Mouse (Mus musculus) cerebellum, adult 2 months (tissue): ENCODE measurements at regions not wholly inside any gene's neighbourhood (a gene's known extent, or its start where the extent isn't known, plus 50 kb on each side); places are given as distances from the start of the nearest gene placed in this dataset.

ENCODE experiments used
- DNase-seq, 2 experiments: peaks; one replicate each; pipeline ENCODE4 v3.0.0; 2021
- H3K27ac ChIP-seq: fragments of 200-500 bp; 2 replicates; pipeline ENCODE4 v1.5.1; 2012; ENCODE audit warnings: low read length, control low read depth, inconsistent platforms; ENCODE audit not compliant: insufficient read depth
- H3K27me3 ChIP-seq: fragments of 200-500 bp; 2 replicates; pipeline ENCODE4 v1.6.1; 2012; ENCODE audit warnings: inconsistent platforms, mild to moderate bottlenecking, low read length, moderate library complexity; ENCODE audit not compliant: control insufficient read depth, insufficient read depth
- H3K4me1 ChIP-seq: fragments of 200-500 bp; 2 replicates; pipeline ENCODE4 v1.6.1; 2011; ENCODE audit warnings: low read length; ENCODE audit not compliant: control insufficient read depth, insufficient read depth
- H3K4me3 ChIP-seq: fragments of 200-500 bp; replicated peaks from 2 replicates; pipeline ENCODE3; 2011; ENCODE audit warnings: mild to moderate bottlenecking, low read depth, low read length, control low read depth; ENCODE audit not compliant: insufficient read depth
- CTCF ChIP-seq: fragments of 200-500 bp; IDR thresholded peaks from 2 replicates; pipeline ENCODE4 v1.5.1; 2011; ENCODE audit warnings: low read depth, mild to moderate bottlenecking, control low read depth, low read length, moderate library complexity, borderline replicate concordance; ENCODE audit not compliant: insufficient read depth
- POLR2A ChIP-seq: fragments of 200-500 bp; IDR thresholded peaks from 2 replicates; pipeline ENCODE4 v1.6.1; 2011; ENCODE audit warnings: low read length, control low read depth, borderline replicate concordance; ENCODE audit not compliant: insufficient read depth
- WGBS: fragments of 180-500 bp; shearing (Covaris S2); methylation state at CpG from one replicate; pipeline ENCODE4 v1.1.7; 2018; 5-methylcytosine and 5-hydroxymethylcytosine counted together

DNA sequence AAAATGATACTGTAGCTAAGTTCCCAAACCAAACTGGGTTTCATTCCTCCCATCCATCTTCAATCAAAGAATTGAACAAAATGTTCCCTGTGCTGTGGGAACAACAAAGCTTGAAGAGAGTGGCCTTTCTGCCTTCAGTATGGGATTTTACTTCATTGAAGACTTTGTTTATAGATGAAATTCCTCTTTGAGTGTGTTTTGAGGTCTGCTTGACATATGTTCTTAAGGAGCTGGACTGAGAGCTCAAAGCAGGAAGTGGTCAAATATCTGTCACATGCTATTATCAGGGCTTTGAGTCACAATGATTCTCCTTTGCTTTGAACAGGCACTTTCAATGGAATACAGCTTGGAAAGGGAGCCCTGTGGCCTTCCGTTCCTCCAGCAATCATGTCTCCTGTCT, 105.2 kb upstream of the Ccdc122 start:
- Histone ChIP-seq H3K4me1 (no peaks in the 10 kb centered on the region; the same call in 1 of the 2 replicates), H3K4me3 (no peak overlapping the region), H3K27me3 (no peaks in the 10 kb centered on the region), H3K27ac (no peak overlapping the region)
- DNase-seq = no peak
- TF ChIP-seq CTCF (no peak), POLR2A (no peak)
- 91% methylated on average over 1 of the region's 1 CpGs for WGBS

DNA sequence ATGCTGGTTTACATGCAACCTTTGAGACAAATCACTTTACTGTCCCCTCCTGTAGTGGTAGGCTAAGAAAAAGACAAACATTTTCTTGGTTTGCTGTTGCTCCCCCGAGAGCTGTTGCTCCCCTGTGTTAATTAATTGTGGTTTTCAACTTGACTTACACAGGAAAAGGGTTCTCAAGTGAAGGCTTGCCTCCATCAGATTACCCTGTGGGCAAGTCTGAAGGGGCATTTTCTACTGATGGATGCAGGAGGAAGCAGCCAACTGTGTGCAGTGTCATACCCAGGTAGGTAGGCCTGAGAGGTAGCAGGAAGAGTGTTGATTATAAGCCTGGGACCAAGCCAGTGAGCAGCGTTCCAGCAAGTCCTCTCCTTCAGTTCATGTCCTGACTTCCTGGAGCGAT, 107.0 kb upstream of the Ccdc122 start:
- no peak overlapping the region for H3K4me3 ChIP-seq
- H3K27me3 ChIP-seq = no peaks in the 10 kb centered on the region
- 50% methylated on average over 3 of the region's 3 CpGs for WGBS
- no peak for TF ChIP-seq POLR2A
- TF ChIP-seq CTCF = no peak
- no peak for DNase-seq
- H3K27ac ChIP-seq = no peak overlapping the region
- H3K4me1 ChIP-seq = no peaks in the 10 kb centered on the region

DNA sequence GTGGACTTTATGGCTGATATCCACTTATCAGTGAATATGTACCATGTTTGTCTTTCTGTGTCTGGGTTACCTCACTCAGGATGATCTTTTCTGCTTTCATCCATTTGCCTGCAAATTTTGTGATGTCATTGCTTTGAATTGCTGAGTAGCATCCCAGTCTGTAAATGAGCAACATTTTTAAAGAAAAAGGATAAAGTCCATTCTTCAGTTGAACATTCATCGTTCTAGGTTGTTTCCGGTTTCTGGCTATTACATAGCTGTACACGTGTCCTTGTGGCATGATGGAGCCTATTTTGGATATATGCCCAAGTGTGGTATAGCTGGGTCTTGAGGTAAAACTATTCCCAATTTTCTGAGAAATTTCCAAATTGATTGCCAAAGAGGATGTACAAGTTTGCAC, 107.9 kb upstream of the Ccdc122 start:
- 96% methylated on average over 3 of the region's 3 CpGs for WGBS
- Histone ChIP-seq H3K27me3 (no peaks in the 10 kb centered on the region), H3K4me3 (no peak overlapping the region), H3K27ac (no peak overlapping the region), H3K4me1 (no peaks in the 10 kb centered on the region)
- TF ChIP-seq POLR2A (no peak), CTCF (no peak)
- no peak for DNase-seq

DNA sequence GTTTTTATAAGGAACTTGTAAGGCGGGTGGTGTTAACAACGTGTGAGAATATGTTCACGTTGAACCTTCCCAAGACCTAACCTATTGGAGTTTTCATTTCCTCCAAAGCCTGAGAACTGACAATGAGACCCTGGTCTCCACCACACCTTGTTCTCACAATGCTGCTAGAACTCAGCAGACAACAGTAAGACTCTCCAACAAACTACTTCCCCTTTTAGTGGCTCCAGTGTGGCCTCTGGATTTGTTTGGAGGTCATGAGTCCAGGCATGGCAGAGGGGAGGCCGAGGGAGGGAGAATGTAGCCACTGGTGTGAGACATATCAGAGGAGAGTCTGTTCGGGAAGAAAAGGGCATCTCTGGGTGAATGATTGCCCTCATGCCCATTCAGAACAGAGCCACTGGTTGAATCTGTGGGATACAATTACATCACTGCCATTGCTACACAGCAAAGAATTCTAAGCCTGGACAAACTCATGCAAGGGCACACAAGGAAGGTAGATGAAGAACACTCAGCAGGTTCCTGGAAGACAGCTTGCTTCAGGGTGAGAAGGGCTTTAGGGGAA, 109.2 kb upstream of the Ccdc122 start:
- no peaks in the 10 kb centered on the region for H3K27me3 ChIP-seq
- 83% methylated on average over 5 of the region's 5 CpGs for WGBS
- H3K4me1 ChIP-seq = no peaks in the 10 kb centered on the region
- H3K27ac ChIP-seq = no peak overlapping the region
- H3K4me3 ChIP-seq = no peak overlapping the region
- TF ChIP-seq POLR2A (no peak), CTCF (no peak)
- no peak for DNase-seq

DNA sequence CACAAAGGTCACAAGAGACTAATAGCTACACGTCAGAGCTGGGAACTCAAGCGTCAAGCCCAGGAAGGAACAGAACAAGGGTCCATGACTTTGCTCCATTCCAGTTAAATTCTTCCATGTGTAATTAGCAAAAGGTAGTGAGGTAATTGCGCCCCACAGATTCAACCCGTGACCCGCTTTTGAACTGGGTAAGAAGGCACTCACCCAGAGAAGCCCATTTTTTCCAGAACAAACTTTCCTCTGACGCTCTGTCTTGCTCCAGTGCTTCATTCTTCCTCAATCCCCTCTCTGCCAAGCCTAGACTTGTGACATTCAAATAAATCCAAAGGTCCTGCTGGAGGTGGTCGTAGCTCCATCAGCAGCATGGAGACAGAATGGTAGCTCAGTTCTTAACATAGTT, 110.2 kb upstream of the Ccdc122 start:
- 92% methylated on average over 7 of the region's 7 CpGs for WGBS
- TF ChIP-seq POLR2A (no peak), CTCF (no peak)
- no peak for DNase-seq

DNA sequence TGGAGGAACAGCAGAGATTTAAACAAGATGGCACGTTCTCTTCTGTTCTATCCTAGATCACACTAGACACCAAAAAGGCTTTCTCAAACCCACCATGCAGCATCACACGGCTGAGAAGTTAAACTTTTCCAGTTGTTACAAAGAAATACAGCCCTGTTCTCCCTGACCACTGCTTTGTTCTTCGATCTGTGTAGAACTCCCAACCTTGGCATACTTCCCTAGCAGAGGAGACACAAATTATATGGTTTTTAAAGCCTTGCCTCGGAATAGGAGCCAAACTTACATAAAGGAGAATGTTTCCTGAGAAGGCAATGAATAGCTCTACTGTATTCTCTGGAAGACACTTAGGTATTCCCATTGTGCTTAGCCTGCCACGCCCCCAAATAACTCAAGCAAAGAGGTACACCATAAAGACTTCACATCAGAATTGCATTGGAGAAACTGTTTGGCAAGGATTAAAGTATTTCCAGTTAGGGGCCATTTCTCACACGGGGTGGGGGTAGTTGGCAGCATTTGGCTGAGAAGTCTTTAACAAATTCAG, 114.1 kb upstream of the Ccdc122 start:
- no peak overlapping the region for H3K4me3 ChIP-seq
- no peaks in the 10 kb centered on the region for H3K4me1 ChIP-seq
- 56% methylated on average over 6 of the region's 6 CpGs for WGBS
- H3K27me3 ChIP-seq = no peaks in the 10 kb centered on the region
- no peak overlapping the region for H3K27ac ChIP-seq
- DNase-seq = no peak
- TF ChIP-seq POLR2A (no peak), CTCF (no peak)

More for the DNA sequence above, 110.2 kb upstream of the Ccdc122 start:
- no peak overlapping the region for H3K4me3 ChIP-seq
- no peaks in the 10 kb centered on the region for H3K27me3 ChIP-seq
- H3K27ac ChIP-seq = no peak overlapping the region
- H3K4me1 ChIP-seq = no peaks in the 10 kb centered on the region

DNA sequence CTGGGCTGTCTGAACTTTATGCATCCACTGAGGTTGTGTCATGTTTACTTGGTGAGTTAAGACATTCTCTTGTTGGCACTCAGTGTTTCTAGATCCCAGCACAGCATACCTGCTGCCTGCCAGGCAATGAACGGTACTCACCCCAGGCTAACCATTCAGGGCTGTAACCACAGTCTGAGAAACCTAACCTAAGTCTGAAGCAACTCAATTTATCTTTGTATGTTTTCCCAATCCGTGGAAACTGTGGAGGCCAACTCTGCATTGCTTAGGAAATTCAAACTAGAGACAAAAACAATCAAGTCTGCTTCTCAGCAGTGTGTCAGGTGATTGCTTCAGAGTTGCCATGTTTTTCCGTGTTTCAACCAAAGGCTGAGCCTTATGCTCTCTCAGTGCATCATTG, 118.5 kb upstream of the Ccdc122 start:
- Histone ChIP-seq H3K27ac (no peak overlapping the region), H3K4me1 (no peaks in the 10 kb centered on the region), H3K4me3 (no peak overlapping the region), H3K27me3 (no peaks in the 10 kb centered on the region)
- no peak for DNase-seq
- TF ChIP-seq POLR2A (no peak), CTCF (no peak)
- 77% methylated on average over 3 of the region's 3 CpGs for WGBS

DNA sequence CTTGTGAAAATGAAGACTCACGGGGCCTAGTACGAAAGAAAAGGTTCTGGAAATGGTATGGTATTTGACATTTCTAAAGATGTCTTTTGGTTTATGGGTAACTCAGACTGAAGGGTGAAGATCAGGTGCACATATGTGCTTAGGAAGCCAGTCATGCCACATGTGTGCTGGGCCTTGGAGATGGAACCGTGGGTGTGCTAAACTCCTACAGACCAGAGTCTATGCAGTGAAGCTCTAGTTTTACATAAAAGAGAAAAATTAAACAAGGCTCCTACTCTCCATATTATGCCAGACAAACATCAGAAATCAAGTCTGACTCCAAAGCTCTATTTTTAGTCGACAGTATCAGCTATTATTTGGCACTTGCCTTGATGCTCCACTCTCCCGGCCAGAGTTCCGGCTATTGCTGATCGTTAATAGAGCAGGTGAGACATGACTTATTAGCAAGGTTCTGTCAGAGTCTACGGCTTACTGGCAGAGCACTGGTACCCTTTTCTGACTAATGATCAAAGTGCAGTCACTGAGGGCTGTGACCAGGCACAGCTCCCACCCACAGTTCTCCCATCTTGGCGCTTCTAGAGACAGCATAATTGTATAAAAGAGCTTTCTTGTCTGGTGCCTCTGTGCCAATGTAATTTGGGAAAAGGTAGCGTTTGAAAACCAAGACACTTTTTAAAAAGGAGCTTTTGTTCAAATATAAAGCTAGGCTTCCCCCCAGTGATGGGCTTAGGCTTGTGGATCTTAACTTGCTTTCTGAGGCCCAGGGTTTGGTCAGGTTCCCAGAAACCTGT, 119.2 kb upstream of the Ccdc122 start:
- no peak overlapping the region for H3K27ac ChIP-seq
- TF ChIP-seq CTCF = no peak
- no peak for TF ChIP-seq POLR2A
- H3K27me3 ChIP-seq = no peaks in the 10 kb centered on the region
- WGBS = 68% methylated on average over 10 of the region's 10 CpGs
- H3K4me1 ChIP-seq = no peaks in the 10 kb centered on the region
- H3K4me3 ChIP-seq = no peak overlapping the region
- no peak for DNase-seq
